8 mouse cellular contexts compared by ENCODE assay signal in genomic region chr6:135252728-135253077, GRCm38 (mm10). TPM values are rescaled to one million over a fixed set of nuclear protein-coding genes. Genes with fewer than 3 reads are reported as not detected.
DNase-seq lines count a peak whose midpoint lies in the region; ATAC-seq lines count a peak whose summit lies in the region.

No protein-coding gene starts in this region.

- H3K4me3 ChIP-seq in hindbrain, embryonic 16.5 days (ENCODE audit: low read length): 0 out of 2 replicates have a peak overlapping the region, but pooled peaks have one; percentile 12

- no peaks in the 10 kb centered on the region for H3K36me3 ChIP-seq in hindbrain, embryonic 16.5 days (ENCODE audit: control insufficient read depth, insufficient read depth, low read length)

- peak overlapping the region; percentile 34; the same call in 1 of the 2 replicates for H3K9ac ChIP-seq in hindbrain, embryonic 16.5 days (ENCODE audit: low read depth, low read length)

- no peak overlapping the region for H3K27ac ChIP-seq in hindbrain, embryonic 16.5 days (ENCODE audit: low read depth, low read length)

- H3K27me3 ChIP-seq in hindbrain, embryonic 16.5 days (replicated peaks; ENCODE audit: control insufficient read depth, insufficient read depth, low read length): no peaks in the 10 kb centered on the region

- ATAC-seq in hindbrain, embryonic 16.5 days: peak; percentile 87

- DNase-seq in Muller cell, postnatal 12 days (ENCODE audit: inconsistent ontology term): peak; percentile 90
- DNase-seq in c-Kit-positive CD71-positive TER-119-positive erythroid progenitor cells, embryonic 14.5 days (ENCODE audit: low spot score): peak; percentile 30
- DNase-seq in gastrocnemius, adult 8-10 months (ENCODE audit: low spot score in 2 of 2): peak; percentile 72 to 79
- peak; percentile 77 to 80 for DNase-seq in layer of hippocampus, postnatal 36 days
- DNase-seq in lung, postnatal 14 days: peak; percentile 91
- peak; percentile 83 for DNase-seq in ovary, postnatal 36 days (ENCODE audit: low spot score)
- peak; percentile 65 for DNase-seq in urinary bladder, postnatal 10 days (ENCODE audit: low spot score)

- H3K4me1 ChIP-seq in hindbrain, embryonic 16.5 days (ENCODE audit: control insufficient read depth, insufficient read depth, low read depth, low read length): peaks cover 13% of the 10 kb centered on the region

- H3K4me2 ChIP-seq in hindbrain, embryonic 16.5 days (ENCODE audit: low read length): peak overlapping the region; percentile 51

- WGBS in hindbrain, embryonic 16.5 days: 2% methylated on average over 16 of the region's 16 CpGs

- no peaks in the 10 kb centered on the region for H3K9me3 ChIP-seq in hindbrain, embryonic 16.5 days (ENCODE audit: control insufficient read depth, low read length)

RNA-seq across cellular contexts. Expression of gene Gsg1, which starts 1.4 kb away (rescaled TPM):
- not detected for total RNA-seq in gastrocnemius, adult 8-10 months (2022)
- 0.13 and 0.17 TPM in 2 replicates for polyA plus RNA-seq in hindbrain, embryonic 16.5 days (2015; fragmentation: Nextera tagmentation; extraction: Ambion mirVana)
- under 1 TPM in 1 of 2 experiments, not detected in 1; 0.42 TPM for total RNA-seq in layer of hippocampus, postnatal 36 days (2021)

RNA-seq across cellular contexts. Expression of gene Hebp1, which starts 54.9 kb away (rescaled TPM):
- total RNA-seq in gastrocnemius, adult 8-10 months (2022): 10 to 100 TPM in 2 of 4 experiments, 1 to 10 TPM in 2; 4.3 to 13.2 (median 9.9) TPM
- 5.9 and 9.4 TPM in 2 replicates for polyA plus RNA-seq in hindbrain, embryonic 16.5 days (2015; fragmentation: Nextera tagmentation; extraction: Ambion mirVana)
- total RNA-seq in layer of hippocampus, postnatal 36 days (2021): 10 to 100 TPM; 74.3 to 79.5 TPM

RNA-seq across cellular contexts. Expression of gene Fam234b, which starts 54.9 kb away (rescaled TPM):
- total RNA-seq in gastrocnemius, adult 8-10 months (2022): 1 to 10 TPM; 3.0 to 3.6 (median 3.3) TPM
- polyA plus RNA-seq in hindbrain, embryonic 16.5 days (2015; fragmentation: Nextera tagmentation; extraction: Ambion mirVana): 110 and 120 TPM in 2 replicates
- total RNA-seq in layer of hippocampus, postnatal 36 days (2021): 100 to 1,000 TPM; 157 to 166 TPM

RNA-seq across cellular contexts. Expression of gene Pbp2, which starts 57.5 kb away (rescaled TPM):
- not detected for total RNA-seq in gastrocnemius, adult 8-10 months (2022)
- polyA plus RNA-seq in hindbrain, embryonic 16.5 days (2015; fragmentation: Nextera tagmentation; extraction: Ambion mirVana): not detected in 2 replicates
- total RNA-seq in layer of hippocampus, postnatal 36 days (2021): not detected

Comparison
In these comparisons a context has a peak if more than half of its experiments do, and no peak if none do; other contexts are left out.
1. DNase-seq: peak in every context shown above with its lines; median percentile 91 in lung, postnatal 14 days; 90 in Muller cell, postnatal 12 days; 83 in ovary, postnatal 36 days; 78 in layer of hippocampus, postnatal 36 days; 76 in gastrocnemius, adult 8-10 months; 65 in urinary bladder, postnatal 10 days; 30 in c-Kit-positive CD71-positive TER-119-positive erythroid progenitor cells, embryonic 14.5 days.
2. RNA of gene Hebp1, which starts 54.9 kb away (total RNA-seq): 74.3 to 79.5 TPM in layer of hippocampus, postnatal 36 days; 4.3 to 13.2 TPM in gastrocnemius, adult 8-10 months; every median in the first group is over 4 times any median in the second.
3. RNA of gene Fam234b, which starts 54.9 kb away (total RNA-seq): 157 to 166 TPM in layer of hippocampus, postnatal 36 days; 3.0 to 3.6 TPM in gastrocnemius, adult 8-10 months; every median in the first group is over 10 times any median in the second.